Mouse (Mus musculus) midbrain, embryonic 16.5 days (tissue): ENCODE results near the gene Gm1043. TPM values are rescaled to one million over a fixed set of nuclear protein-coding genes. Genes with fewer than 3 reads are reported as not detected.

Experiments
- ATAC-seq: fragments of 200-750 bp; cut with Nextera tagmentation; 2 replicates; pipeline ENCODE4 v1.8.0; 2017; ENCODE audit warnings: moderate TSS enrichment
- H3K27ac ChIP-seq: fragments of 300-500 bp; sonication (generic); 2 replicates; pipeline ENCODE4 v1.5.1; 2014; ENCODE audit warnings: mild to moderate bottlenecking, low read length, mixed read lengths
- H3K27me3 ChIP-seq: fragments of 300-500 bp; sonication (generic); 2 replicates; pipeline ENCODE4 v1.6.1; 2014; ENCODE audit warnings: low read depth, low read length, mixed read lengths; ENCODE audit not compliant: control insufficient read depth, insufficient read depth
- H3K36me3 ChIP-seq: fragments of 300-500 bp; sonication (generic); 2 replicates; pipeline ENCODE4 v1.6.1; 2014; ENCODE audit warnings: mild to moderate bottlenecking, low read length, moderate library complexity, mixed read lengths; ENCODE audit not compliant: control insufficient read depth, insufficient read depth
- H3K4me1 ChIP-seq: fragments of 300-500 bp; sonication (generic); 2 replicates; pipeline ENCODE4 v1.6.1; 2014; ENCODE audit warnings: mild to moderate bottlenecking, low read length, mixed read lengths; ENCODE audit not compliant: control insufficient read depth, insufficient read depth
- H3K4me2 ChIP-seq: fragments of 300-500 bp; sonication (generic); 2 replicates; pipeline ENCODE4 v1.6.1; 2014; ENCODE audit warnings: mild to moderate bottlenecking, low read length, mixed read lengths
- H3K4me3 ChIP-seq: fragments of 300-500 bp; sonication (generic); 2 replicates; pipeline ENCODE4 v1.5.1; 2014; ENCODE audit warnings: low read depth, mild to moderate bottlenecking, low read length, moderate library complexity, mixed read lengths
- H3K9ac ChIP-seq: fragments of 300-500 bp; sonication (generic); 2 replicates; pipeline ENCODE4 v1.6.1; 2014; ENCODE audit warnings: low read depth, low read length, mixed read lengths
- H3K9me3 ChIP-seq: fragments of 300-500 bp; sonication (generic); replicated peaks from 2 replicates; pipeline ENCODE4 v1.6.1; 2014; ENCODE audit warnings: mild to moderate bottlenecking, low read length, mixed read lengths; ENCODE audit not compliant: control insufficient read depth, poor library complexity, severe bottlenecking
- WGBS: fragments of 180-500 bp; shearing (Covaris S2); extraction: QIAGEN DNeasy Blood & Tissue Kit; methylation state at CpG from one replicate; pipeline ENCODE4 v1.1.7; 2014; 5-methylcytosine and 5-hydroxymethylcytosine counted together
- polyA plus RNA-seq: library from polyadenylated mRNA; unstranded; fragments of >200 nt; fragmentation: Nextera tagmentation; extraction: Ambion mirVana; gene quantifications from 2 replicates; pipeline ENCODE4 v1.2.1, GENCODE M21; 2015

The Gm1043 gene
- polyA plus RNA-seq, 1 experiment from 2014 or later, result 2.3 TPM

DNA sequence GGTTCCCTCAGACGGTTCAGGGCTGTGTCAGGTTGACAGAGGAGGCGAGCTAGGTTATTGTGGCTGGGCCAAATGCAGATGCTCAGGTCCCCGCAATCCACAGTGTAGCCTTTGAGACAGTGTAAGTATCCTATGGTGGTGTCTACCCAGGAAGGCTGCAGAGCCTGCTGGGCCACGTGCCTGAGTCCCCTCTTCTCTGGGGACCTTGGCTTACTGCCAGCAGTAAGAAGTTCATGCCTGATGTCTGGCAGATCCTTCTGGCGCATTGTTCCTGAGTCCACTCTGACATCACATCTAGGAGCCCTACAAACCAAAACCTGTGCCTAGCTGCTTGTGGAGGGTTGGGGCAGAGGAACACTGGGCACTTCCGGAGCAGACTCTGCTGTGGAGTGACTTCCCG, 27.2 kb downstream of the Gm1043 start:
- Histone ChIP-seq H3K36me3 (0 out of 2 replicates have a peak, but pooled peaks cover 2% of the 10 kb centered on the region), H3K4me2 (no peak overlapping the region), H3K27ac (no peak overlapping the region), H3K9me3 (no peaks in the 10 kb centered on the region), H3K4me3 (no peak overlapping the region), H3K9ac (no peak overlapping the region), H3K27me3 (no peaks in the 10 kb centered on the region), H3K4me1 (no peaks in the 10 kb centered on the region)
- 69% methylated on average over 7 of the region's 7 CpGs for WGBS
- no peak for ATAC-seq

DNA sequence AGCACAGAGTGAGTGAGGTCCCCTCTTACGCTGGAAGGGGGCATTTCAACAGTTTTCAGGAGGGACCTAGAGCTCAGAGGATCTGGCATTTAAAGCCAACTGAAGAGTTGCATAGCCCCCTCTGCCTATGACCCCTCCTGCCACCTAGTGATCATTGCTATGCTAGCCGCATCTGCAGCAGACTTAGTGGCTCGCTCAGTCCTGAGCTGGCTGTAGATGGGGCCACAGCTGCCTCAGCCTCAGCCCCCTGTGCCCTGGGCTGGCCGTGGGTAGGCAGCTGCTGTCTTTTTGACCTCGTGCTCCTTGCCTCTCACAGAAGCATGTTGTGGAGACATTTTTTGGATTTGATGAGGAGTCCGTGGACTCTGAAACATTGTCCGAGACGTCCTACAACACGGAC, 32.0 kb downstream of the Gm1043 start:
- no peak overlapping the region for H3K9ac ChIP-seq
- no peaks in the 10 kb centered on the region for H3K4me1 ChIP-seq
- H3K36me3 ChIP-seq, result peaks cover 15% of the 10 kb centered on the region; the same call in 1 of the 2 replicates
- no peak overlapping the region for H3K27ac ChIP-seq
- no peak overlapping the region for H3K4me3 ChIP-seq
- peak; percentile 47; the same call in 1 of the 2 replicates for ATAC-seq
- no peaks in the 10 kb centered on the region for H3K9me3 ChIP-seq
- no peak overlapping the region for H3K4me2 ChIP-seq
- WGBS, result 55% methylated on average over 9 of the region's 9 CpGs
- no peaks in the 10 kb centered on the region for H3K27me3 ChIP-seq

- no peak overlapping the region for H3K27ac ChIP-seq
- H3K4me3 ChIP-seq, result no peak overlapping the region
- H3K9me3 ChIP-seq, result no peaks in the 10 kb centered on the region
- no peak overlapping the region for H3K9ac ChIP-seq
- no peaks in the 10 kb centered on the region for H3K4me1 ChIP-seq
- ATAC-seq, result no peak
- WGBS, result 55% methylated on average over 4 of the region's 4 CpGs
- H3K4me2 ChIP-seq, result no peak overlapping the region
- H3K36me3 ChIP-seq, result peaks cover 13% of the 10 kb centered on the region; the same call in 1 of the 2 replicates
- H3K27me3 ChIP-seq, result no peaks in the 10 kb centered on the region
These were observed 33.1 kb downstream of the Gm1043 start for GRCm38 (mm10) chr5:37118242-37118641.

DNA sequence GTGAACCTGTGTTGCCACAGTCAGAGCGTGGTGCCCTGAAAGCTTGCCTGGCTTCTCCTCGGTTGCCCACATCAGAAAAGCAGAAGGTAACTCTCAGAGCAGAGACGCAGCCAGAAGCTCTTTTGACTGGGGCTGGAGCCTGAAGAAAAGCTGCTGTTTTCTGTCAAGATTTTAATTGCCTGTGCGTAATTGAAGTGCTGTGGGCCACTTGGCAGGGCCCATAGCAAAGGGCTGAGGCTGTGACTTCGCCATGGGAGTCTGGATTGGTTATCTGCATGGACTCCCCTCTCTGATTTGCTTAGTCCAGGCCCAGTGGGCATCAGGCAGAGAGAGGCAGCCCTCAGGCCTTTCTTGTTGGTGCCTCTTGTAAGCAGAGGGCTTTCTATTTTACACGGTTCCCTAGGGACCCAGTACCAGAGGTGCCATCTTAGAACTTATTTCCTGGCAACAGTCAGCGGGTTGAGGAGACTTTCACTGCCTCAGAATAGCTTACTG, 36.1 kb downstream of the Gm1043 start:
- Histone ChIP-seq H3K27ac (no peak overlapping the region), H3K27me3 (no peaks in the 10 kb centered on the region), H3K4me3 (no peak overlapping the region), H3K9ac (no peak overlapping the region), H3K9me3 (no peaks in the 10 kb centered on the region), H3K36me3 (peaks cover 22% of the 10 kb centered on the region), H3K4me2 (no peak overlapping the region), H3K4me1 (no peaks in the 10 kb centered on the region)
- no peak for ATAC-seq
- 75% methylated on average over 7 of the region's 7 CpGs for WGBS

DNA sequence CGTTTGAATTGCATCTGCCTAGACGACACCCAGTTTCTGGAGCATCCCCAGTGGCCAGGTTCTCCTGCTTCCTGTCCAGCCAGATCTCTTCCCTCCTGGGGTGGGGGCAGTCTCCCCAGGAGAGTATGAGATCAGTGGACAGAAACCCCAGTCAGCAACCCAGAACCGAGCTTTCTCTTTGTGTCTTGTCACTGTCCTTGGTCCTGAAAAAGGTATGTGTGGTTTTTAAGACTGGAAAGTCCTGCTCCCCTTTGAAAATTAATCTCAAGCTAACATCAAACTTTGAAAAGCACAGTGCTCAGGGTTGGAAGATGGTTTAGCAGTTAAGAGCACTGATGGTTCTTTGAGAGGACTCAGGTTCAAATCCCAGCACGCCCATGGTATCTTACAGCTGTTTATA, 46.7 kb downstream of the Gm1043 start:
- no peak overlapping the region for H3K4me2 ChIP-seq
- ATAC-seq, result no peak

GRCm38 (mm10) chr5:37141745-37142144, 56.6 kb downstream of the Gm1043 start:
- Histone ChIP-seq H3K4me1 (no peaks in the 10 kb centered on the region), H3K4me2 (no peak overlapping the region), H3K36me3 (peaks cover 5% of the 10 kb centered on the region; the same call in 1 of the 2 replicates), H3K27ac (no peak overlapping the region), H3K9ac (no peak overlapping the region), H3K9me3 (no peaks in the 10 kb centered on the region), H3K27me3 (no peaks in the 10 kb centered on the region), H3K4me3 (no peak overlapping the region)
- ATAC-seq, result no peak
- WGBS, result 86% methylated on average over 8 of the region's 8 CpGs

More for the DNA sequence above, 46.7 kb downstream of the Gm1043 start:
- H3K27ac ChIP-seq, result no peak overlapping the region
- H3K27me3 ChIP-seq, result no peaks in the 10 kb centered on the region
- peaks cover 3% of the 10 kb centered on the region; the same call in 1 of the 2 replicates for H3K36me3 ChIP-seq
- H3K9me3 ChIP-seq, result no peaks in the 10 kb centered on the region
- no peaks in the 10 kb centered on the region for H3K4me1 ChIP-seq
- no peak overlapping the region for H3K9ac ChIP-seq
- WGBS, result 47% methylated on average over 4 of the region's 4 CpGs
- H3K4me3 ChIP-seq, result no peak overlapping the region

- Histone ChIP-seq H3K36me3 (0 out of 2 replicates have a peak, but pooled peaks cover 3% of the 10 kb centered on the region), H3K27ac (no peak overlapping the region), H3K4me1 (no peaks in the 10 kb centered on the region), H3K4me3 (no peak overlapping the region), H3K9me3 (no peaks in the 10 kb centered on the region), H3K9ac (no peak overlapping the region), H3K4me2 (no peak overlapping the region), H3K27me3 (no peaks in the 10 kb centered on the region)
- ATAC-seq, result peak; percentile 55; the same call in 1 of the 2 replicates
- WGBS, result 15% methylated on average over 4 of the region's 4 CpGs
These were observed 62.4 kb downstream of the Gm1043 start for GRCm38 (mm10) chr5:37147536-37147935.

DNA sequence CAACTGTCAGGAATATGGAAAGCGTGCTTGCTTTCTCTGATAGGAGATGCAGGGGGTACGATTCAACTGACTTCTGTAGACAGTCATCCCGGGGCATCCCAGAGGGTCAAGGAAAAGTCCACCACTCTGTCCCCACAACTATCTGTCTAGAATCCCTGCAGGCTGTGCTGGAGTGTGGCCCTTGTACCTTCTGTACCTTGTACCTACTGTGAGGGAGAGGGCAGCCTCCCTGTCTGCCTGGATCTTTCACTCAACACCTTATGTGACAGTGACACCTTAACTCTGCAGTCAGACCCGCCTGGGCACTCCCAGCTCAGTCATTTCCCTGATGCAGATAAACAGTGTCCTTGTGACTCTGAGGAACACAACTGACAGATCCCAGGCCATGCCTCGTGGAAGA, 65.5 kb downstream of the Gm1043 start:
- Histone ChIP-seq H3K9me3 (no peaks in the 10 kb centered on the region), H3K4me1 (no peaks in the 10 kb centered on the region), H3K36me3 (no peaks in the 10 kb centered on the region), H3K27me3 (no peaks in the 10 kb centered on the region), H3K4me2 (no peak overlapping the region), H3K9ac (no peak overlapping the region), H3K4me3 (no peak overlapping the region), H3K27ac (no peak overlapping the region)
- no peak for ATAC-seq
- 85% methylated on average over 5 of the region's 5 CpGs for WGBS

DNA sequence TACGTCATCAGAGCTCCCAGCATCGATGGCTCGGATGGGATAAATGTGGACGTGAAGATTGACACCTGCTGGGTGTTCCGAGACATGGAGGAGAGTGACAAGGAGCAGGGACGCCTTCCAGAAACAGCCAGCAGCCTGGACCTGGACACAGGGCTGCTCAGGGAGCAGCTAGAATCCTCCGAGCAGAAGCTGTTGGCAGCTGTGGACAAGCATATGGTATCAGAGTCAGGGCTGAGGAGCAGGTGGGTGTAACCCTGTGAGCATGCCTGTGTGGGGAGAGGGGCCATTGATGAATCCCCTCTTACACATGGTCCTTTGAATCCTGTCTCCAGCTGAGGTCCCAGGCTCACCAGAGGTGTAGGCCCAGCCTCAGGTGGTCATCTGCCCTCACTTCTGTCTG, 69.3 kb downstream of the Gm1043 start:
- Histone ChIP-seq H3K4me3 (no peak overlapping the region), H3K27me3 (no peaks in the 10 kb centered on the region), H3K9ac (no peak overlapping the region), H3K4me1 (no peaks in the 10 kb centered on the region), H3K9me3 (no peaks in the 10 kb centered on the region), H3K27ac (no peak overlapping the region), H3K4me2 (no peak overlapping the region), H3K36me3 (no peaks in the 10 kb centered on the region)
- 0 out of 2 replicates have a peak, but pooled peaks have one; percentile 13 for ATAC-seq
- 84% methylated on average over 7 of the region's 7 CpGs for WGBS
